Mouse (Mus musculus) G1E (cell line): ENCODE results near the gene Rnd1. TPM values are rescaled to one million over a fixed set of nuclear protein-coding genes. Genes with fewer than 3 reads are reported as not detected.

Experiments
- ATAC-seq: 2 replicates; pipeline ENCODE4 v1.8.0; 2016; ENCODE audit warnings: mild to moderate bottlenecking; ENCODE audit not compliant: insufficient number of reproducible peaks, poor library complexity, low FRiP score, severe bottlenecking; ENCODE audit errors: extremely low read depth
- DNase-seq: peaks from one replicate; pipeline ENCODE4 v3.0.0; 2012; ENCODE audit warnings: low spot score
- H3K27me3 ChIP-seq: 2 replicates; pipeline ENCODE4 v1.6.1; 2012; ENCODE audit warnings: mild to moderate bottlenecking, low read length, inconsistent platforms; ENCODE audit not compliant: insufficient read depth
- H3K36me3 ChIP-seq: replicated peaks from 2 replicates; pipeline ENCODE3; 2012; ENCODE audit warnings: mild to moderate bottlenecking, inconsistent platforms
- H3K4me1 ChIP-seq: 2 replicates; pipeline ENCODE4 v1.6.1; 2012; ENCODE audit warnings: low read depth, low read length, inconsistent platforms, mixed read lengths; ENCODE audit not compliant: insufficient read depth
- H3K4me3 ChIP-seq: 2 replicates; pipeline ENCODE4 v1.5.1; 2012; ENCODE audit warnings: low read depth, mild to moderate bottlenecking, inconsistent platforms, low read length, moderate library complexity, mixed read lengths
- H3K9me3 ChIP-seq: replicated peaks from 2 replicates; pipeline ENCODE4 v1.6.1; 2012; ENCODE audit warnings: inconsistent platforms
- CTCF ChIP-seq: IDR thresholded peaks from 2 replicates; pipeline ENCODE4 v1.5.1; 2012; ENCODE audit warnings: low read depth, low read length, inconsistent platforms, mixed read lengths
- GATA1 ChIP-seq: IDR thresholded peaks from 2 replicates; pipeline ENCODE4 v1.6.1; 2012; ENCODE audit warnings: borderline replicate concordance, low read length, inconsistent platforms, mixed read lengths
- GATA2 ChIP-seq: IDR thresholded peaks from 2 replicates; pipeline ENCODE4 v1.6.1; 2012; ENCODE audit warnings: low read depth, low read length, inconsistent platforms, borderline replicate concordance
- POLR2AphosphoS5 ChIP-seq: IDR thresholded peaks from 2 replicates; pipeline ENCODE4 v1.6.1; 2012; ENCODE audit warnings: low read depth, low read length, inconsistent platforms; ENCODE audit not compliant: insufficient replicate concordance
- TAL1 ChIP-seq: conservative IDR thresholded peaks from 2 replicates; pipeline ENCODE4 v1.6.1; 2012; ENCODE audit warnings: low read depth, low read length, inconsistent platforms, mixed read lengths
- polyA plus RNA-seq: library from polyadenylated mRNA; stranded (reverse); fragments of >175 nt; gene quantifications from 2 replicates; pipeline ENCODE4 v1.2.3, GENCODE M21; 2012
- total RNA-seq, 2 experiments: library from RNA; stranded (forward) in 1 of 2; stranded (reverse) in 1 of 2; fragments of 200-1000 nt in 1 of 2; fragments of >200 nt in 1 of 2; fragmentation: Nextera tagmentation in 1 of 2; gene quantifications; 2 replicates each; pipeline ENCODE4 v1.2.3; 2014 to 2017

The Rnd1 gene
- total and polyA plus RNA-seq, 3 experiments: 1.1 to 3.2 (median 1.2) TPM

GRCm38 (mm10) chr15:98634541-98635081, 42.6 kb downstream of the Rnd1 start:
- Histone ChIP-seq H3K27me3 (peaks cover 94% of the 10 kb centered on the region), H3K4me3 (peak overlapping the region; percentile 70), H3K9me3 (no peaks in the 10 kb centered on the region), H3K4me1 (peaks cover 46% of the 10 kb centered on the region), H3K36me3 (no peaks in the 10 kb centered on the region)
- ATAC-seq (no peak), DNase-seq (peak; percentile 66)
- TF ChIP-seq POLR2AphosphoS5: no peak
- no peak for TF ChIP-seq CTCF
- no peak for TF ChIP-seq GATA2

GRCm38 (mm10) chr15:98633822-98634470, 43.3 kb downstream of the Rnd1 start:
- peak overlapping the region; percentile 70 for H3K4me3 ChIP-seq
- no peaks in the 10 kb centered on the region for H3K36me3 ChIP-seq
- H3K9me3 ChIP-seq: no peaks in the 10 kb centered on the region
- peaks cover 94% of the 10 kb centered on the region for H3K27me3 ChIP-seq
- ATAC-seq (no peak), DNase-seq (no peak)
- H3K4me1 ChIP-seq: peaks cover 46% of the 10 kb centered on the region
- TF ChIP-seq CTCF: no peak
- no peak for TF ChIP-seq GATA1

- peaks cover 97% of the 10 kb centered on the region for H3K27me3 ChIP-seq
- no peak for ATAC-seq
- H3K9me3 ChIP-seq: no peaks in the 10 kb centered on the region
- TF ChIP-seq TAL1: no peak
- no peak for TF ChIP-seq GATA2
- TF ChIP-seq CTCF: no peak
- no peak for TF ChIP-seq POLR2AphosphoS5
- no peak for TF ChIP-seq GATA1
- H3K4me1 ChIP-seq: peaks cover 46% of the 10 kb centered on the region
- no peak overlapping the region for H3K4me3 ChIP-seq
- H3K36me3 ChIP-seq: no peaks in the 10 kb centered on the region
- DNase-seq: no peak
Observed at GRCm38 (mm10) chr15:98632921-98633320, 44.3 kb downstream of the Rnd1 start.

GRCm38 (mm10) chr15:98632107-98632744, 45.0 kb downstream of the Rnd1 start:
- H3K27me3 ChIP-seq: peaks cover 92% of the 10 kb centered on the region
- TF ChIP-seq CTCF (no peak), GATA2 (no peak), GATA1 (no peak), POLR2AphosphoS5 (no peak), TAL1 (no peak)
- ATAC-seq: no peak
- H3K4me3 ChIP-seq: no peak overlapping the region; the same call in 1 of the 2 replicates
- H3K36me3 ChIP-seq: no peaks in the 10 kb centered on the region
- DNase-seq: no peak
- peaks cover 40% of the 10 kb centered on the region for H3K4me1 ChIP-seq
- H3K9me3 ChIP-seq: no peaks in the 10 kb centered on the region

GRCm38 (mm10) chr15:98631493-98631892, 45.8 kb downstream of the Rnd1 start:
- peak; percentile 47 for DNase-seq
- peaks cover 40% of the 10 kb centered on the region for H3K4me1 ChIP-seq

GRCm38 (mm10) chr15:98630540-98630939, 46.7 kb downstream of the Rnd1 start, which contains the start of gene Cacnb3:
Gene Cacnb3 (plus strand): TSS chr15:98630840.
- DNase-seq (no peak), ATAC-seq (no peak)
- H3K27me3 ChIP-seq: peaks cover 84% of the 10 kb centered on the region
- H3K9me3 ChIP-seq: no peaks in the 10 kb centered on the region
- no peak within 1 kb of the TSS for H3K4me3 ChIP-seq
- H3K36me3 ChIP-seq: no peaks in the 10 kb centered on the region
- TF ChIP-seq GATA2: no peak
- no peak for TF ChIP-seq CTCF
- TF ChIP-seq GATA1: no peak
- peaks cover 34% of the 10 kb centered on the region for H3K4me1 ChIP-seq

More at GRCm38 (mm10) chr15:98631493-98631892, 45.8 kb downstream of the Rnd1 start:
- Histone ChIP-seq H3K27me3 (peaks cover 92% of the 10 kb centered on the region), H3K4me3 (no peak overlapping the region), H3K9me3 (no peaks in the 10 kb centered on the region), H3K36me3 (no peaks in the 10 kb centered on the region)
- ATAC-seq: no peak
- TF ChIP-seq CTCF (peak; percentile 84), POLR2AphosphoS5 (no peak)
